ENCODE assay signal across 7 mouse cellular contexts in the genomic region with DNA sequence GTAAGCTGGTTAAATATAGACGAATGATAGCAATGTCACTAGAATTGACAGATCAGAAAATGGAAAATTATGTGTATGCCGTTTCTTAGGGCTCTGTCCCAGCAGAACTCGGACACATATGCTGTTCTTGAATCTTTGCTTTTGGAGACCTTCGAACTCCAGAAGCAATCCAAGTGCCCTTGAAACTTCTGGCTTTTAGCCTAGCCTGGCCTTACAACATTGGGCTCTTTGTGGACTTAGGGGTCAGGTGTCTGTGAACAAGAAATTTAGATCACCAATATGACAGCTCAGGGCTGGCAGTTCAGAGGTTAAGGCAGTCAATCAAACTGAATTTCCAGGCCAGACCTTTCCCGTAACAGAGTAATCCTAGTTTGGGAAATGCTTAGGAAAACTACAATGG. TPM values are rescaled to one million over a fixed set of nuclear protein-coding genes. Genes with fewer than 3 reads are reported as not detected.
DNase-seq lines count a peak whose midpoint lies in the region; ATAC-seq and TF ChIP-seq lines count a peak whose summit lies in the region.

No protein-coding gene starts in this region.

- H3K27ac ChIP-seq in neural tube, embryonic 11.5 days (ENCODE audit: low read depth, low read length) = no peak overlapping the region
- no peak overlapping the region for H3K27ac ChIP-seq in forebrain, postnatal 0 days (ENCODE audit: low read depth, low read length)
- 0 out of 2 replicates have a peak overlapping the region, but pooled peaks have one; percentile 94 for H3K27ac ChIP-seq in liver, embryonic 12.5 days

- no peaks in the 10 kb centered on the region for H3K36me3 ChIP-seq in neural tube, embryonic 11.5 days (ENCODE audit: control insufficient read depth, insufficient read depth, low read length)
- H3K36me3 ChIP-seq in forebrain, postnatal 0 days (ENCODE audit: insufficient read depth) = no peaks in the 10 kb centered on the region
- H3K36me3 ChIP-seq in liver, embryonic 12.5 days = no peaks in the 10 kb centered on the region

- H3K4me3 ChIP-seq in neural tube, embryonic 11.5 days (ENCODE audit: low read depth, low read length) = peak overlapping the region; percentile 91
- peak overlapping the region; percentile 85 for H3K4me3 ChIP-seq in forebrain, postnatal 0 days (ENCODE audit: low read depth, low read length)
- H3K4me3 ChIP-seq in liver, embryonic 12.5 days = peak overlapping the region; percentile 96

- DNase-seq in neural tube, embryonic 11.5 days (ENCODE audit: low spot score) = no peak
- DNase-seq in neural tube, embryonic 10.5 days (ENCODE audit: extremely low spot score, low spot score) = no peak
- no peak for DNase-seq in forebrain, postnatal 0 days
- no peak for DNase-seq in gastrocnemius, adult 18-20 months (ENCODE audit: low spot score)
- no peak for DNase-seq in left cerebral cortex, postnatal 14 days (ENCODE audit: low spot score in 2 of 2)
- DNase-seq in ovary, postnatal 14 days (ENCODE audit: low spot score) = no peak

- no peak overlapping the region; the same call in 1 of the 2 replicates for H3K9ac ChIP-seq in neural tube, embryonic 11.5 days (ENCODE audit: low read length)
- 0 out of 2 replicates have a peak overlapping the region, but pooled peaks have one; percentile 85 for H3K9ac ChIP-seq in forebrain, postnatal 0 days
- H3K9ac ChIP-seq in liver, embryonic 12.5 days = peak overlapping the region; percentile 92

- no peaks in the 10 kb centered on the region for H3K9me3 ChIP-seq in neural tube, embryonic 11.5 days (ENCODE audit: control insufficient read depth, low read length)
- H3K9me3 ChIP-seq in forebrain, postnatal 0 days (ENCODE audit: low read length) = no peaks in the 10 kb centered on the region
- H3K9me3 ChIP-seq in liver, embryonic 12.5 days (replicated peaks) = no peaks in the 10 kb centered on the region

- WGBS in neural tube, embryonic 11.5 days = 57% methylated on average over 5 of the region's 5 CpGs
- WGBS in forebrain, postnatal 0 days = 64% methylated on average over 5 of the region's 5 CpGs
- WGBS in liver, embryonic 12.5 days (ENCODE audit: insufficient replicate concordance) = 64% methylated on average over 5 of the region's 5 CpGs

- ATAC-seq in neural tube, embryonic 11.5 days (ENCODE audit: insufficient read depth, low FRiP score, low TSS enrichment) = no peak
- ATAC-seq in forebrain, postnatal 0 days = no peak
- no peak for ATAC-seq in liver, embryonic 12.5 days

- H3K4me1 ChIP-seq in neural tube, embryonic 11.5 days (ENCODE audit: control insufficient read depth, insufficient read depth, low read length) = peaks cover 7% of the 10 kb centered on the region
- peaks cover 21% of the 10 kb centered on the region for H3K4me1 ChIP-seq in forebrain, postnatal 0 days (ENCODE audit: insufficient read depth)
- H3K4me1 ChIP-seq in liver, embryonic 12.5 days = peaks cover 35% of the 10 kb centered on the region

- H3K4me2 ChIP-seq in neural tube, embryonic 11.5 days (ENCODE audit: low read depth) = peak overlapping the region; percentile 89
- peak overlapping the region; percentile 84 for H3K4me2 ChIP-seq in forebrain, postnatal 0 days (ENCODE audit: low read depth)
- peak overlapping the region; percentile 94 for H3K4me2 ChIP-seq in liver, embryonic 12.5 days

- no peaks in the 10 kb centered on the region for H3K27me3 ChIP-seq in neural tube, embryonic 11.5 days (ENCODE audit: control insufficient read depth, insufficient read depth, low read length)
- H3K27me3 ChIP-seq in forebrain, postnatal 0 days (ENCODE audit: insufficient read depth, low read length) = no peaks in the 10 kb centered on the region; the same call in 1 of the 2 replicates
- H3K27me3 ChIP-seq in liver, embryonic 12.5 days (replicated peaks) = no peaks in the 10 kb centered on the region

- intact Hi-C loops in left cerebral cortex, postnatal 14 days (cut with DNase I) = loop anchor here (5.0 kb wide), 1 partner anchor 167 kb away; a partner anchor contains a TSS

- no peak for TF ChIP-seq CTCF in forebrain, postnatal 0 days (IDR thresholded peaks at IDR 0.05; ENCODE audit: low read depth)

RNA-seq across cellular contexts. Expression of a gene that starts 1.1 kb away (rescaled TPM):
- 2.3 and 2.6 TPM in 2 replicates for polyA plus RNA-seq in neural tube, embryonic 11.5 days (2014; fragmentation: Nextera tagmentation; extraction: Ambion mirVana)
- total RNA-seq in forebrain, postnatal 0 days (2014; rRNA removed) = 9.4 and 13.6 TPM in 2 replicates
- 3.2 and 4.8 TPM in 2 replicates for polyA plus RNA-seq in forebrain, postnatal 0 days (2015; fragmentation: Nextera tagmentation; extraction: Ambion mirVana)
- 1.9 and 2.1 TPM in 2 replicates for polyA plus RNA-seq in liver, embryonic 12.5 days (2016; fragmentation: Nextera tagmentation; extraction: Ambion mirVana)
- total RNA-seq in gastrocnemius, adult 18-20 months (2021) = 1 to 10 TPM; 4.7 to 5.2 TPM
- total RNA-seq in left cerebral cortex, postnatal 14 days (2021) = 10 to 100 TPM; 17.2 to 19.3 TPM
